Mouse (Mus musculus): Measurements from ENCODE around the gene Sfn. TPM values are rescaled to one million over a fixed set of nuclear protein-coding genes. Genes with fewer than 3 reads are reported as not detected.

The Sfn gene
- polyA plus RNA-seq, 1 experiment from 2014 or later, result 339 TPM

DNA sequence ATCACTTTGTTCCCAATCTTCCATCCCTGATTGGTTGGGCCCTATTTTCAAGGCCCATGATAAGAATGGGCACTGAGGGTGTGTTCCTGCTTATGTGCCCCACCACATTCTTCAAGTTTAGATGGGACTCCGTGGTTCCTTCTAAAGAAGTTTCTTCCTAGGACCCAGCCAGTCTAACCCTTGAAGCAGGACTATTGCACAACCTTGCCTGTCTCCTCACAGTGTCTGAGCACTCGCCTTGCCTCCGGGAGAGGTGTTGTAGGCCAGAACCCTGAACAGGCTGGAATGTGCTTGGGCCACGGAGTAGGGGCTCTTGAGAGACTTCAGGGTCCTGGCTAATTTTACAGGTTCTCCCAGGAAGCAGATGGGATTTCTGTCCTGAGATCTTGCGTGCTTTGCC, 1.1 kb upstream of the Sfn start:
- Histone ChIP-seq H3K36me3 (ENCODE audit: control insufficient read depth, insufficient read depth, low read length) (0 out of 2 replicates have a peak, but pooled peaks cover 4% of the 10 kb centered on the region), H3K9me3 (replicated peaks; ENCODE audit: control insufficient read depth, low read length) (no peaks in the 10 kb centered on the region), H3K4me3 (replicated peaks; ENCODE audit: low read length) (no peak overlapping the region), H3K4me1 (ENCODE audit: control insufficient read depth, insufficient read depth, low read length) (peaks cover 27% of the 10 kb centered on the region), H3K9ac (ENCODE audit: low read length) (no peak overlapping the region), H3K4me2 (ENCODE audit: low read depth, low read length) (no peak overlapping the region), H3K27me3 (ENCODE audit: control insufficient read depth, insufficient read depth, low read length) (peaks cover 12% of the 10 kb centered on the region), H3K27ac (ENCODE audit: low read length) (peak overlapping the region; percentile 87)
- WGBS, result 78% methylated on average over 5 of the region's 5 CpGs
- ATAC-seq (ENCODE audit: insufficient read depth, low FRiP score), result no peak

DNA sequence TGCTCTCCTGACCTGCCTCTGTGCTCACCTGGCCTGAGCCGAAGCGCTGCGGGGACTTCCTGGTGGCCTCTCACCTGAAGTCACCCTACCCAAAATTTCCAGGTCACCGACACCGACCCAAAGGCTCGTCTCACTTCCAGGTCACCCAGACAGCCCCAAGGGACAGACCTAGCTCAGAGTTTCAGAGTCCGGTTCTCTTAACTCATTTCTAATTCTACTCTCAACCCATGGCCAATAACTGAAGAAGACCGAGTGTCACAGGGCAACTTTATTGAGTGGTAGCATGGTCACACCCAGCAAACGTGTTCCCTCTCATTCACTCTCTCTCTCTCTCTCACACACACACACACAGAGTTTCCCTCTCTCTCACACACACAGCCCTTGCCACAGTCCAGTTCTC, 1.7 kb downstream of the Sfn start:
- Histone ChIP-seq H3K27ac (ENCODE audit: low read length) (peak overlapping the region; percentile 97), H3K9me3 (replicated peaks; ENCODE audit: control insufficient read depth, low read length) (no peaks in the 10 kb centered on the region), H3K4me1 (ENCODE audit: control insufficient read depth, insufficient read depth, low read length) (peaks cover 17% of the 10 kb centered on the region), H3K4me2 (ENCODE audit: low read depth, low read length) (peak overlapping the region; percentile 79), H3K9ac (ENCODE audit: low read length) (peak overlapping the region; percentile 65), H3K36me3 (ENCODE audit: control insufficient read depth, insufficient read depth, low read length) (0 out of 2 replicates have a peak, but pooled peaks cover 4% of the 10 kb centered on the region), H3K4me3 (replicated peaks; ENCODE audit: low read length) (peak overlapping the region; percentile 58), H3K27me3 (ENCODE audit: control insufficient read depth, insufficient read depth, low read length) (peaks cover 12% of the 10 kb centered on the region)
- WGBS, result 16% methylated on average over 9 of the region's 9 CpGs
- ATAC-seq (ENCODE audit: insufficient read depth, low FRiP score), result no peak

DNA sequence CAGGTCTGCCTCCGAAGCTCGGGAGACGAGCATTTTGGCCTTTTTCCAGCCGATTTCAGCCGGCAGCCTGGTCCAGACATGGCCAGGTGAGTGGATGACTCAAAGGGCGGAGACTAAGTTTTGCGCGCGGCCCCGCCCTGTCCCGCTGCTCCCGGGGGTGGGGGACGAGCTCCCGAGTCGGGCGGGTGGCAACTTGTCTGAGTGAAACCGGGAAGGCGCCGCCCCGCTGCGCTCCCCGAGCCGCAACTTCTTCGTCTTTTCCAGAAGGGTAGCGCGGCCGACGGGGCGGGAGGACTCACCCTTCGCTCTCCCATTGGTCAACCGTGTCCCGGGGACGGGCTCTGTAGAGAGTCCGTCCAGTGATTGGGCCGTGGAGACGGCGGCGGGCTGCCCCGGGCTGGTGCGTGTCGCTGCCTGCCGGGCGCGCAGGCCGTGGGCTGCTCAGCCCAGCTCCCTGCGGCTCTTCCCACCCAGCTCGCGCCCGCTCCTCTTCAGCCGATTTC, 2.3 kb downstream of the Sfn start:
- H3K4me1 ChIP-seq (ENCODE audit: control insufficient read depth, insufficient read depth, low read length), result peaks cover 15% of the 10 kb centered on the region
- H3K27ac ChIP-seq (ENCODE audit: low read length), result peak overlapping the region; percentile 97
- 0 out of 2 replicates have a peak, but pooled peaks cover 4% of the 10 kb centered on the region for H3K36me3 ChIP-seq (ENCODE audit: control insufficient read depth, insufficient read depth, low read length)
- no peaks in the 10 kb centered on the region for H3K9me3 ChIP-seq (replicated peaks; ENCODE audit: control insufficient read depth, low read length)
- WGBS, result under 1% methylated on average over 49 of the region's 50 CpGs
- H3K4me2 ChIP-seq (ENCODE audit: low read depth, low read length), result peak overlapping the region; percentile 79
- peak overlapping the region; percentile 65 for H3K9ac ChIP-seq (ENCODE audit: low read length)
- H3K4me3 ChIP-seq (replicated peaks; ENCODE audit: low read length), result peak overlapping the region; percentile 58
- peak; percentile 93 for ATAC-seq (ENCODE audit: insufficient read depth, low FRiP score)
- peaks cover 12% of the 10 kb centered on the region for H3K27me3 ChIP-seq (ENCODE audit: control insufficient read depth, insufficient read depth, low read length)

DNA sequence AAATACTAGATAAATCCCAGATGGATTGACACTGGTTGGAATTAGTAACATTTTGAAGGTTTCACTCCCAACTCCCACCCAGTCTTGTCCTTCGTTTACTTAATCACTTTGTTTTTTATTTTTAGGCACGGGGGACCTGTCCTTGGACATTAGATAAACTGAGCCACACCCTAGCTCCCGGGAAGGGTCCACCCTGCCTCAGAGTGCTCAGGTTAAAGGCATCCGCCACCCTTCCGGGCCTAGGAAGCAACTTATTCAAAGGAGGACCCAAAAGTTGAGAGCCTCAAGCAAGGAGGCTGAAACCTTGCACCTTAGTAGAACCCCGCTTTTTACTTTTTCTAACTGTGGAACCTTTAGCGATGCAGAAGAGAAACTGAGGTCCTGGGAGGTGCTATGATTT, 2.9 kb downstream of the Sfn start:
- H3K4me2 ChIP-seq (ENCODE audit: low read depth, low read length), result peak overlapping the region; percentile 79
- H3K9me3 ChIP-seq (replicated peaks; ENCODE audit: control insufficient read depth, low read length), result no peaks in the 10 kb centered on the region
- peak overlapping the region; percentile 65 for H3K9ac ChIP-seq (ENCODE audit: low read length)
- ATAC-seq (ENCODE audit: insufficient read depth, low FRiP score), result no peak
- peaks cover 13% of the 10 kb centered on the region for H3K4me1 ChIP-seq (ENCODE audit: control insufficient read depth, insufficient read depth, low read length)
- 17% methylated on average over 7 of the region's 7 CpGs for WGBS
- 0 out of 2 replicates have a peak, but pooled peaks cover 4% of the 10 kb centered on the region for H3K36me3 ChIP-seq (ENCODE audit: control insufficient read depth, insufficient read depth, low read length)
- peaks cover 12% of the 10 kb centered on the region for H3K27me3 ChIP-seq (ENCODE audit: control insufficient read depth, insufficient read depth, low read length)
- peak overlapping the region; percentile 58 for H3K4me3 ChIP-seq (replicated peaks; ENCODE audit: low read length)
- H3K27ac ChIP-seq (ENCODE audit: low read length), result peak overlapping the region; percentile 97

DNA sequence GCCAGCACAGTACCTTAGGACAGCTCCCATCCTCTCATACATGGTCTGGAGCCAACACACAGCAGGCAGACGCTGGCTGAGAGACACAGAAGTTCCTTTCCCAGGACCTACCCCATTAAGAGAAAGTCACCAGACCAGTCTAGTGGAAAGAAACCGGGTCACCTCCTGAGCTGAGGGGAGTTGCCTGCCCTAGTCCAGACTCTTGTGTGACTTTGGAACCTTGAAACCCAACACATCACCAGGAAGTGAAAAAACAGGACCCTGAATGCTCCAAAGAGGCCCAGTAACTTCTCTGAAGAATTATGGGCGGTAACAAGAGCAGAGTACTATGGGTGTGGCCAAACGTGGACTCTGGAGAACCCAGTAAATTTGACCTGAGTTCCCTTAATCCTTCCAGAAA, 3.4 kb downstream of the Sfn start:
- peak; percentile 24; the same call in 1 of the 2 replicates for ATAC-seq (ENCODE audit: insufficient read depth, low FRiP score)
- Histone ChIP-seq H3K9ac (ENCODE audit: low read length) (peak overlapping the region; percentile 65; the same call in 1 of the 2 replicates), H3K36me3 (ENCODE audit: control insufficient read depth, insufficient read depth, low read length) (no peaks in the 10 kb centered on the region), H3K4me1 (ENCODE audit: control insufficient read depth, insufficient read depth, low read length) (peaks cover 12% of the 10 kb centered on the region), H3K27me3 (ENCODE audit: control insufficient read depth, insufficient read depth, low read length) (peaks cover 12% of the 10 kb centered on the region), H3K27ac (ENCODE audit: low read length) (peak overlapping the region; percentile 97), H3K4me3 (replicated peaks; ENCODE audit: low read length) (peak overlapping the region; percentile 58; the same call in 1 of the 2 replicates), H3K4me2 (ENCODE audit: low read depth, low read length) (peak overlapping the region; percentile 79), H3K9me3 (replicated peaks; ENCODE audit: control insufficient read depth, low read length) (no peaks in the 10 kb centered on the region)
- 31% methylated on average over 4 of the region's 4 CpGs for WGBS

DNA sequence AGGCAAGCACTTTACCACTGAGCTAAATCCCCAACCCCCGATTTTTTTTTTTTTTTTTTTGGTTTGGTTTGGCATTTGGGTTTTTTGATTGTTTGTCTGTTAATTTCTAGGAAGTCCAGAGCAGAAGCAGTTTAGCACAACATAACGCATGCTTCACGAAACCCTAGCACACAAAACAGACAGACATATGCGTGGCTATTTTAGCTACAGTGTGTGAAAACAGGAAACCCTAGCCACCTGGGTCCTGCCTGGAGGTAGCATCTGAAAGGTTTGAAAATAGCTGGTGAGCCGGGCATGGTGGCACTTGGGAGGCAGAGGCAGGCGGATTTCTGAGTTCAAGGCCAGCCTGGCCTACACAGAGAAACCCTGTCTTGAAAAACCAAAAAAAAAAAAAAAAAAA, 5.9 kb downstream of the Sfn start:
- Histone ChIP-seq H3K27me3 (ENCODE audit: control insufficient read depth, insufficient read depth, low read length) (peaks cover 4% of the 10 kb centered on the region; the same call in 1 of the 2 replicates), H3K4me1 (ENCODE audit: control insufficient read depth, insufficient read depth, low read length) (peaks cover 5% of the 10 kb centered on the region; the same call in 1 of the 2 replicates), H3K9ac (ENCODE audit: low read length) (no peak overlapping the region), H3K4me3 (replicated peaks; ENCODE audit: low read length) (no peak overlapping the region), H3K9me3 (replicated peaks; ENCODE audit: control insufficient read depth, low read length) (no peaks in the 10 kb centered on the region), H3K4me2 (ENCODE audit: low read depth, low read length) (no peak overlapping the region), H3K27ac (ENCODE audit: low read length) (no peak overlapping the region), H3K36me3 (ENCODE audit: control insufficient read depth, insufficient read depth, low read length) (0 out of 2 replicates have a peak, but pooled peaks cover 3% of the 10 kb centered on the region)
- no peak for ATAC-seq (ENCODE audit: insufficient read depth, low FRiP score)
- 81% methylated on average over 6 of the region's 6 CpGs for WGBS

DNA sequence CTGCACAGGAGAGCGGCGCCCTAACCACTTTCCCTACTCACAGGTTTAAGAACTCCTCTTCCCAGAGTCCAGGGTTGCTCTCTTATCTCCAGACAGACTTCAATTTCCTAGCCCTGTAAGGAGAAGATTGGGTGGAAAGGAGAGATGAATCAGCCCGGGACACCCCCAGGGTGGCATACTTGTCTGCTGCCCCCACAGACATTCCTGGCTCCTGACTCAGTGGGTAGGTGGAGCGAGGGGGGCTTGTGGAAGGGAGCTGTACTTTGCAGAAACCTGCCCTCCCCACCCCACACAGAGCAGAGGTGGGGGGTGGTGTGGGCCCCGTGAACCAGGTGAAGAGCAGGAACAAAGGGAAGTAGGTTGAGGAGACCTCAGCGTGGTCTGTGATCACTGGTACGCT, 6.4 kb downstream of the Sfn start:
- no peak overlapping the region for H3K4me2 ChIP-seq (ENCODE audit: low read depth, low read length)
- no peak overlapping the region for H3K4me3 ChIP-seq (replicated peaks; ENCODE audit: low read length)
- WGBS, result 69% methylated on average over 7 of the region's 7 CpGs
- H3K27me3 ChIP-seq (ENCODE audit: control insufficient read depth, insufficient read depth, low read length), result peaks cover 4% of the 10 kb centered on the region; the same call in 1 of the 2 replicates
- no peaks in the 10 kb centered on the region for H3K9me3 ChIP-seq (replicated peaks; ENCODE audit: control insufficient read depth, low read length)
- no peak overlapping the region for H3K27ac ChIP-seq (ENCODE audit: low read length)
- no peak for ATAC-seq (ENCODE audit: insufficient read depth, low FRiP score)
- H3K4me1 ChIP-seq (ENCODE audit: control insufficient read depth, insufficient read depth, low read length), result peaks cover 5% of the 10 kb centered on the region; the same call in 1 of the 2 replicates
- 0 out of 2 replicates have a peak overlapping the region, but pooled peaks have one; percentile 6 for H3K9ac ChIP-seq (ENCODE audit: low read length)
- 0 out of 2 replicates have a peak, but pooled peaks cover 3% of the 10 kb centered on the region for H3K36me3 ChIP-seq (ENCODE audit: control insufficient read depth, insufficient read depth, low read length)

DNA sequence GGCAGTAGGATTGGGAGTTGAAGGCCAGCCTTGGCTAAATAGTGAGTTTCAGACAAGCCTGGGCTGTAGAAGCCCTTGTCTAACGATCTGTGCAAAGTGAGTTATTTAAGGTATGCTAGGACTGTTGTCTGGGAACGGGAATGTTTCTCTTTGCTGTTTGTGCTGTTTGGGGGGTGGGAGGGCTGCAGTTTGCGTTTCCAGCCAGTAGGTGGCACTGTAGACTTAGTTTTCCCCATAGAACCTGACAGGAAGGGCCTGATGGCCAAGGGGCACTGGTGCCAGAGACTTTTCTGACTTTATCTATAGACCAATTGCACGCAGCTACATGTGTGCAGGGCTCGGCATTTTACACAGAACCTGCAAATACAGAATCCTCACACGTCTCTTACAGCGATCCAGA, 9.4 kb downstream of the Sfn start:
- Histone ChIP-seq H3K27ac (ENCODE audit: low read length) (no peak overlapping the region), H3K36me3 (ENCODE audit: control insufficient read depth, insufficient read depth, low read length) (peaks cover 10% of the 10 kb centered on the region; the same call in 1 of the 2 replicates), H3K27me3 (ENCODE audit: control insufficient read depth, insufficient read depth, low read length) (no peaks in the 10 kb centered on the region), H3K9me3 (replicated peaks; ENCODE audit: control insufficient read depth, low read length) (no peaks in the 10 kb centered on the region), H3K4me3 (replicated peaks; ENCODE audit: low read length) (no peak overlapping the region), H3K4me2 (ENCODE audit: low read depth, low read length) (no peak overlapping the region), H3K4me1 (ENCODE audit: control insufficient read depth, insufficient read depth, low read length) (no peaks in the 10 kb centered on the region), H3K9ac (ENCODE audit: low read length) (no peak overlapping the region)
- 25% methylated on average over 7 of the region's 7 CpGs for WGBS
- ATAC-seq (ENCODE audit: insufficient read depth, low FRiP score), result 0 out of 2 replicates have a peak, but pooled peaks have one; percentile 43

DNA sequence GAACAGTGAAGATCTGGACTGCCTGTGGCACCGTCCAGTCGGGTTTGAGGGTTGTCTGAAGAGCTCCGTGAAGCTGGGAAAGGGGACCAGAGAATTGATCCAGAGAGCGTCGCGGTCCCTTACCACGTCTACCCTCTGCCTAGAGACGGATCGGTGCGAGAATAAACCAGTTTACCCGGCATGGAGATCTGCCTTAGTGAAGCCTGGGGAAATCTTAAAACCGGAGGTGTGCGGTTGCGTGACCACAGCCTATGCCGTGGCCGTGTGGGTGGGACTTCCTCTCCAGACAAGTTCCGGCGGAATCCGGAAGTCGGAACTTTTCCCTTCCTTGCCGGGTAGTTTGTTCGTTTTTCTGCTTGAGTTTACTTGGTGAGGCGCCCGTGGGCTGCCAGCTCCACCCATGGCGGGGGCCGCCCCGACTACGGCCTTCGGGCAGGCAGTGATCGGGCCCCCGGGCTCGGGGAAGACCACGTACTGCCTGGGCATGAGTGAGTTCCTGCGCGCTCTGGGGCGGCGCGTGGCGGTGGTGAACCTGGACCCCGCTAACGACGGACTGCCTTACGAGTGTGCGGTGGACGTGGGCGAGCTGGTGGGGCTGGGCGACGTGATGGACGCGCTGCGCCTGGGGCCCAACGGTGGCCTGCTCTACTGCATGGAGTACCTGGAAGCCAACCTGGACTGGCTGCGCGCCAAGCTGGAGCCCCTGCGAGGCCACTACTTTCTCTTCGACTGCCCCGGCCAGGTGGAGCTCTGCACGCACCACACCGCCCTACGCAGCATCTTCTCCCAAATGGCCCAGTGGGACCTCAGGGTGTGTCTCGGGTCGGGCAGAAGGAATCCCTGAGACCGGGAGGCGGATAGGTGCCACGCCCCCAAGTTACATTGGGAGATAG, 17.7 kb downstream of the Sfn start, which contains the start of gene Gpn2:
Gene Gpn2 (plus strand): TSS at position 304 of the 893 bp plus-strand sequence.
- H3K36me3 ChIP-seq (ENCODE audit: control insufficient read depth, insufficient read depth, low read length), result peaks cover 12% of the 10 kb centered on the region; the same call in 1 of the 2 replicates
- peak within 1 kb of the TSS; percentile 77 for H3K4me3 ChIP-seq (replicated peaks; ENCODE audit: low read length)
- WGBS, result 1% methylated on average over 65 of the region's 65 CpGs
- H3K4me2 ChIP-seq (ENCODE audit: low read depth, low read length), result peak within 1 kb of the TSS; percentile 89
- peaks cover 13% of the 10 kb centered on the region for H3K4me1 ChIP-seq (ENCODE audit: control insufficient read depth, insufficient read depth, low read length)
- H3K27ac ChIP-seq (ENCODE audit: low read length), result peak within 1 kb of the TSS; percentile 75
- no peaks in the 10 kb centered on the region for H3K27me3 ChIP-seq (ENCODE audit: control insufficient read depth, insufficient read depth, low read length)
- ATAC-seq (ENCODE audit: insufficient read depth, low FRiP score), result peak; percentile 90
- H3K9me3 ChIP-seq (replicated peaks; ENCODE audit: control insufficient read depth, low read length), result no peaks in the 10 kb centered on the region
- H3K9ac ChIP-seq (ENCODE audit: low read length), result peak within 1 kb of the TSS; percentile 90

All from stomach, embryonic 16.5 days (tissue).